Mouse (Mus musculus) midbrain, embryonic 13.5 days (tissue): Measurements from ENCODE around the gene Raly. TPM values are rescaled to one million over a fixed set of nuclear protein-coding genes. Genes with fewer than 3 reads are reported as not detected.

Experiments used
- ATAC-seq: fragments of 200-750 bp; cut with Nextera tagmentation; 2 replicates; pipeline ENCODE4 v1.8.0; 2017; ENCODE audit warnings: mild to moderate bottlenecking, moderate TSS enrichment, moderate library complexity
- H3K27ac ChIP-seq: fragments of 300-500 bp; sonication (generic); 2 replicates; pipeline ENCODE4 v1.5.1; 2015; ENCODE audit warnings: inconsistent platforms, mild to moderate bottlenecking, moderate library complexity
- H3K27me3 ChIP-seq: fragments of 300-500 bp; sonication (generic); 2 replicates; pipeline ENCODE4 v1.6.1; 2015; ENCODE audit warnings: mild to moderate bottlenecking, inconsistent platforms
- H3K36me3 ChIP-seq: fragments of 300-500 bp; sonication (generic); 2 replicates; pipeline ENCODE4 v1.6.1; 2015; ENCODE audit warnings: mild to moderate bottlenecking, inconsistent platforms
- H3K4me1 ChIP-seq: fragments of 300-500 bp; sonication (generic); replicated peaks from 2 replicates; pipeline ENCODE4 v1.6.1; 2015; ENCODE audit warnings: inconsistent platforms
- H3K4me2 ChIP-seq: fragments of 300-500 bp; sonication (generic); replicated peaks from 2 replicates; pipeline ENCODE4 v1.6.1; 2015; ENCODE audit warnings: moderate library complexity, mild to moderate bottlenecking, inconsistent platforms
- H3K4me3 ChIP-seq: fragments of 300-500 bp; sonication (generic); replicated peaks from 2 replicates; pipeline ENCODE4 v1.5.1; 2015; ENCODE audit warnings: mild to moderate bottlenecking, inconsistent platforms
- H3K9ac ChIP-seq: fragments of 300-500 bp; sonication (generic); replicated peaks from 2 replicates; pipeline ENCODE4 v1.6.1; 2015; ENCODE audit warnings: mild to moderate bottlenecking, inconsistent platforms
- H3K9me3 ChIP-seq: fragments of 300-500 bp; sonication (generic); 2 replicates; pipeline ENCODE4 v1.6.1; 2016; ENCODE audit warnings: mild to moderate bottlenecking, inconsistent platforms
- WGBS: fragments of 180-500 bp; shearing (Covaris S2); methylation state at CpG from one replicate; pipeline ENCODE4 v1.1.7; 2015; 5-methylcytosine and 5-hydroxymethylcytosine counted together
- polyA plus RNA-seq: library from polyadenylated mRNA; unstranded; fragments of >200 nt; fragmentation: Nextera tagmentation; extraction: Ambion mirVana; gene quantifications from 2 replicates; pipeline ENCODE4 v1.2.1, GENCODE M21; 2015

Raly gene
- polyA plus RNA-seq, 1 experiment from 2014 or later = 39.1 TPM

DNA sequence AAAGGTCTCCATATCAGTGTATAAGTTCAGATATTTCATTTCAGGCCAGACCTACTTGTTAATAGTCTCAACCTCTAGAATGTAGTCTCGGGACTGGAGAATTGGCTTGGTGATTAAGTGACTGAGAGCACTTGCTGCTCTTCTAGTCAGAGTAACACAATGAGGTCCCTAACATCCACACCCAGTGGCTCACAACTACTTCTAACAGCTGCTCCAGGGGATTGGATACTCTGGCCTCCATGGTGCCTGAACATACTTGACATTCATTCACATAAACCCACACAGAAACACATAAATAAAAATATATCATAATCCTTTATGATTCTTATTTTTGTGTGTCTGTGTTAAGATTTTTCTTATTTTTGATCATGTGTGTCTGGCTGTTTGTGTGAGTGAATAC is 27.7 kb downstream of the Raly start:
- WGBS = 81% methylated on average over 1 of the region's 1 CpGs

DNA sequence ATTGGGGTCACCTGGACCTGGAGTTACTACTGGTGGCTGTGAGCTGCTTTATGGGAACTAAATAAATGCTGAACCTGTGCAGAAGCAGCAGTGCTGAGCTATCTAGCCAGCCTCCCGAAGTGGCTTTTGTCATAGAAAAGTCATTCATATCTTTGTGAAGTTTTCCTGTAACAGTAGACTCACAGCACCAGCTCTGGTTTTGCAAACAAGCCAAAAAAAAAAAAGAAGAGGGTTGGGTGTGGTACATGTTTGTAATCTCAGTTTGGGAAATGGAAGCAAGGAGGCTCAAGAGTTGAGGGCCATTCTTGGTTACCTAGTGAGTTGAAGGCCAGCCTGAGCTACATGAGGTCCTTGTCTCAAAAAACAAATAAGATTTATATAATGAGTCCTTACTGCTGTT is 29.4 kb downstream of the Raly start:
- H3K27ac ChIP-seq = no peak overlapping the region
- no peaks in the 10 kb centered on the region for H3K36me3 ChIP-seq
- 83% methylated on average over 1 of the region's 1 CpGs for WGBS
- ATAC-seq = no peak
- no peak overlapping the region for H3K9ac ChIP-seq
- no peaks in the 10 kb centered on the region for H3K9me3 ChIP-seq
- no peak overlapping the region for H3K4me3 ChIP-seq
- no peaks in the 10 kb centered on the region for H3K27me3 ChIP-seq
- peaks cover 19% of the 10 kb centered on the region for H3K4me1 ChIP-seq
- no peak overlapping the region for H3K4me2 ChIP-seq

More for the DNA sequence above, 27.7 kb downstream of the Raly start:
- no peak overlapping the region for H3K4me3 ChIP-seq
- no peak overlapping the region for H3K9ac ChIP-seq
- no peak overlapping the region for H3K4me2 ChIP-seq
- ATAC-seq = no peak
- H3K4me1 ChIP-seq = peaks cover 24% of the 10 kb centered on the region
- H3K27ac ChIP-seq = no peak overlapping the region
- no peaks in the 10 kb centered on the region for H3K36me3 ChIP-seq
- no peaks in the 10 kb centered on the region for H3K27me3 ChIP-seq
- H3K9me3 ChIP-seq = no peaks in the 10 kb centered on the region

DNA sequence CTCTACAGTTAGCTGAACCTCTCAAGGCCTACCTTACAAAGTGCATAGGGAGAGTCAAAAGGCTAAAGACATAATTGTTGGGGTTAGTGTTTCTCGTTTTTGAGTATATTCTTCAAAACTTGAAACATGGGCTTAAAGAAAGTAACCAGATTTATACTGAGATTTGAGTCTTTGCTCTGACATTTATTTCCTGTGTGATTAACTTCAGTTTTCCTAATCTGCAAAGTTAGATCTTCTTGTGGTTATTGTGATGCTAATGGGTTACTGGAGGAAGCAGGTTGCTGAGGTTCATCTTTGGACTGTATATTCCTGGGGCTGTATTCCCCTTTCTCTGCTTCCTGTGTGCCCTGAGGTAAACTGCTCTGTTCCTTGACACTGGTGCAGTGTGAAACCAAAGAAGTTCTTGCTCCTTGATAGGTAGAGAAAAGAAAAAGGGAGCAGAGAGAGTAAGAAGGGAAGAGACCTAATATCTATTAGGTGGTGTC is 35.2 kb downstream of the Raly start:
- Histone ChIP-seq H3K27ac (no peak overlapping the region), H3K9me3 (no peaks in the 10 kb centered on the region), H3K9ac (no peak overlapping the region), H3K4me2 (no peak overlapping the region), H3K36me3 (no peaks in the 10 kb centered on the region), H3K27me3 (no peaks in the 10 kb centered on the region), H3K4me1 (peaks cover 8% of the 10 kb centered on the region; the same call in 1 of the 2 replicates), H3K4me3 (no peak overlapping the region)
- no peak for ATAC-seq
- 83% methylated on average over 1 of the region's 1 CpGs for WGBS

DNA sequence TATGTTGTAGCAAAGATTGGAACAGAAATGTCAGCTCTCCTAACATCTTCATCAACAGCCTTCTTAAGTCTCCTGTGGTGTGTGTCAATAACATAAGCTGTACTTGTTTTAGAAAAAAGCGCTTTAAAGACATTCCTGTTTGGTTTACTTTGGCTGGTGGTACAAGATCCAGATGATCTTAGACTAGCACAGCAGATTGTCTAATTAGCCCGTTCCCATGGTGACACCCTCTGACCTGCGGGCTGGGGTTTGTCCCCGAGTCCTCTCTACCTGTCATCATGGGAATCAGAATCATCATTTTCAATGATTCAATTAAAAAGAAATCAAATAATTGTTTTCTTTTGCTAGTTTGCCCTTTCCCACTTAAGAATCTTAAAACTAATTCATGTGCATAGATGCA is 36.6 kb downstream of the Raly start:
- Histone ChIP-seq H3K27me3 (no peaks in the 10 kb centered on the region), H3K9me3 (no peaks in the 10 kb centered on the region), H3K4me1 (peaks cover 14% of the 10 kb centered on the region), H3K4me2 (no peak overlapping the region), H3K9ac (no peak overlapping the region), H3K4me3 (no peak overlapping the region), H3K36me3 (no peaks in the 10 kb centered on the region), H3K27ac (no peak overlapping the region)
- 69% methylated on average over 4 of the region's 4 CpGs for WGBS
- ATAC-seq = no peak

DNA sequence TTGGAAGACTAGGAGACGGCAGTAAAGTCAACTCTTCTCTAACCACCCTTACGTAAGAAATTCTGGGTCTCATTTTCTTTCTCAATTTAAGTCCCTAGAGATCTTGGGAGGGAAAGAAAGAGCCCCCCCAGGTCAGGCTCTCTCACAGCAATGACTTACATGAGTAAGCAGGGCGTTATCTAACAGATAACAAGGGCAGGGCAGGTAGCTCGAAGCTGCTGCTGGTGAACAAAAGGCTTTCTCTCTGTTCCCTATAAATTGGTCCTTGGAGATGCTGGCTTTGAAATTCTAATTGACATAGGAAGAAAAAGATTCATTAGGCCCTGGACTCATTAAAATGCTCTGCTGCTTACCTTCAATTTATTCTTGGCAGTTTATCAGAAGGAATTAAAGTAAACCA is 41.6 kb downstream of the Raly start:
- WGBS = 47% methylated on average over 4 of the region's 4 CpGs
- ATAC-seq = no peak; the same call in 1 of the 2 replicates
- Histone ChIP-seq H3K9me3 (0 out of 2 replicates have a peak, but pooled peaks cover 4% of the 10 kb centered on the region), H3K4me2 (no peak overlapping the region), H3K36me3 (no peaks in the 10 kb centered on the region), H3K9ac (no peak overlapping the region), H3K4me1 (peaks cover 15% of the 10 kb centered on the region), H3K27ac (0 out of 2 replicates have a peak overlapping the region, but pooled peaks have one; percentile 45), H3K4me3 (no peak overlapping the region), H3K27me3 (no peaks in the 10 kb centered on the region)

DNA sequence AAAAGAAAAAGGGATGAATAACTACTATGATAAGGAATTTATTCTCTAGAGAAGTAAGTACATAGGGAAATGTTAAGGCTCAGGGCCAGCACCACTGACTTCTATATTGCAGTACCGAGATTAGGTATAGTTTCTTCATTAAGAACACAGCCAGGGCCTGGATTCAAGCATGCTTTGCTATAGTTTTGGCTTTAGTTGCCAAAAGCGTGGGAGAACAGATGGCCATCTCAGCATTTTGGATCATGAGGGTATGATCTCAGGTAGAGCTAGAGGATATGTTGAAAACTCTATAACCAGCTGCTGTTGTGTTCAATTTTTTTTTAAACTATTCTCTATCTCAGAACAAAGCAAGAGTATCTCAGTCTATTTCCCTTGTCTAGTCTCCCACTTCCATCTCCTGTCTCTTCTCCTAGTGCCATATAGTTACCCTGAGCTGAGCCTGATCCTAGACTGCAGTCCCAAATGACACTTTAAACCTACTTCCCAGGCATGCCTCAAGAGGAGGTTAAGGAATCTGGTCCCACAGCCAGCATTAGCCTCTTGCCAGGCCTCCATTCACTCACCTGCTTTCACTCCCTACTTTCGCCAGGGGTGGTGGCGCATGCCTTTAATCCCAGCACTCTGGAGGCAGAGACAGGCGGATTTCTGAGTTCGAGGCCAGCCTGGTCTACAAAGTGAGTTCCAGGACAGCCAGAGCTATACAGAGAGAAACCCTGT is 43.4 kb downstream of the Raly start:
- 0 out of 2 replicates have a peak, but pooled peaks cover 4% of the 10 kb centered on the region for H3K9me3 ChIP-seq
- no peak overlapping the region for H3K4me2 ChIP-seq
- no peaks in the 10 kb centered on the region for H3K36me3 ChIP-seq
- H3K4me3 ChIP-seq = no peak overlapping the region
- WGBS = over 99% methylated on average over 6 of the region's 6 CpGs
- peaks cover 13% of the 10 kb centered on the region for H3K4me1 ChIP-seq
- no peak overlapping the region for H3K27ac ChIP-seq
- no peak overlapping the region for H3K9ac ChIP-seq
- H3K27me3 ChIP-seq = no peaks in the 10 kb centered on the region
- no peak for ATAC-seq

DNA sequence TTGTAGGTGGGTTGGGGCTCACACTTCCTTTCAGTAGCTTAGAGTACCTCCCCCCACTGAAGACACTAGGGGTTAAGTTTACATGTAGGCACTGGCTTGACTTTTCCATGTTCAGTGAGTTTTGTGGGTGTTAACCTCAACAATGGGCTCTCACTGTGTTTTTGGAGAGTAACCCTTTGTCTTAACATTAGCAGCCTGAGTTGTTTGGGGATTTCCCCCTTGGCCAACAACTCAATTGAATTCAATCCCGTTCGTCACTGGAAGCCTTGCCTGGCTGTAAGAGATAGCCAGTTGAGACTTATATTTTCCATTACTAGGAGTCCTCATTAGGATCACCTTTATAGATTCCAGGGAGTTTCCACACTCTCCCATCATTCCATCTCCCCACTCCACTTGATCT is 45.6 kb downstream of the Raly start:
- ATAC-seq = no peak
- Histone ChIP-seq H3K9ac (no peak overlapping the region), H3K27ac (no peak overlapping the region), H3K9me3 (0 out of 2 replicates have a peak, but pooled peaks cover 6% of the 10 kb centered on the region), H3K4me2 (no peak overlapping the region), H3K4me3 (no peak overlapping the region), H3K27me3 (no peaks in the 10 kb centered on the region), H3K36me3 (no peaks in the 10 kb centered on the region), H3K4me1 (peaks cover 13% of the 10 kb centered on the region)
- 92% methylated on average over 2 of the region's 2 CpGs for WGBS

DNA sequence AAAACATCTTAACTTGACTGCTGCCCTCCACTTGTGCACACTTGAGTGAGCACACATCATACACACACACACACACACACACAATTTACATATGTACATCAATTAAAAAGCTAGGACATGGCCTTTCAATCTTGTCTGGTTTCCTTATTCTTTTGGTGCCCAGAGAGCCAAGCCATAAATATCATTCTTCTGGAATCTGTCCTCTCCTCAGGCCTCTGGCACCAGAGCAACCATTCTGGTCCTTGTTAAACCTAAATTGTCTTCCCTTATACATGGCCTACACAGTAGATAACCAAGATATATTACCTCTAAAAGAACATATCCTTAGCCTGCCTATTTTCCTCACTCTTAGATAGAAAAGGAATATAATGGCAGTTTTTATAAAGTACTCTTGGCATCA is 57.2 kb downstream of the Raly start:
- no peak overlapping the region for H3K27ac ChIP-seq
- no peak for ATAC-seq
- H3K9me3 ChIP-seq = no peaks in the 10 kb centered on the region
- H3K27me3 ChIP-seq = no peaks in the 10 kb centered on the region
- H3K4me2 ChIP-seq = no peak overlapping the region
- H3K36me3 ChIP-seq = peaks cover 8% of the 10 kb centered on the region
- no peak overlapping the region for H3K4me3 ChIP-seq
- peaks cover 2% of the 10 kb centered on the region; the same call in 1 of the 2 replicates for H3K4me1 ChIP-seq
- H3K9ac ChIP-seq = no peak overlapping the region

DNA sequence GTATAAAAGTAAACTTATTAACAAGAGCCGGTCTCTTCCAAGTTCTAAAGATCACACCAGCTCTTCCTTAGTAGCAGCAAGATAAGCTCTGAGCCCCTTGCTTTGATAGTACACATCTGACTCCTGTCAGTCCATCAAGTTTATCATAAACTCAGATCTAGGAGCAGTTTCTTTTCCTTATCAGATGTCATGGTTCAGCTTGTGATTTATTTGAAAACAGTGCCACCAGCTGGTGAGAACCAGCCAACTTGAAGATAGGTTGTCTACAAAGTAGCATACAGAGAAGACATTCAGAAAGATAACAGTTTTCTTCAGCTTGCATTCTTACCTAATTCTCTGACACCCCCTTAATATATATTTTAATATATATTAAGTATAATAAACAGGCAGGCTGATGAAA is 64.5 kb downstream of the Raly start:
- Histone ChIP-seq H3K4me2 (no peak overlapping the region), H3K4me1 (peaks cover 8% of the 10 kb centered on the region; the same call in 1 of the 2 replicates), H3K27me3 (no peaks in the 10 kb centered on the region), H3K27ac (no peak overlapping the region), H3K9me3 (no peaks in the 10 kb centered on the region), H3K9ac (no peak overlapping the region), H3K36me3 (peaks cover 26% of the 10 kb centered on the region), H3K4me3 (no peak overlapping the region)
- no peak for ATAC-seq
- 97% methylated on average over 1 of the region's 1 CpGs for WGBS

DNA sequence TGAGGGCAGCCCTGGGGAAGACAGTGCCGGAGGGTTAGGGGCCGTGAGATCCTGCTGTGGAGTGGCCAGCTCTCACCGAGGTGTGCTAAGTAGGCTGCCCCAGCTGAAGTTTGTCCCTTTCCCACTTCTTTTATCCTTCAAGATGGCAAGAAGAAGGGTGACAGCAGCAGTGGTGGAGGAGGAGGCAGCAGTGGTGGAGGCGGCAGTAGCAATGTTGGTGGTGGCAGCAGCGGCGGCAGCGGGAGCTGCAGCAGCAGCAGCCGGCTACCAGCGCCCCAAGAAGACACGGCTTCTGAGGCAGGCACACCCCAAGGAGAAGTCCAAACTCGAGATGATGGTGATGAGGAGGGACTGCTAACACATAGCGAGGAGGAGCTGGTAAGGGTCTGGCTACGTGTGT is 72.8 kb downstream of the Raly start:
- ATAC-seq = no peak
- 95% methylated on average over 13 of the region's 13 CpGs for WGBS
- H3K9ac ChIP-seq = no peak overlapping the region
- H3K9me3 ChIP-seq = no peaks in the 10 kb centered on the region
- H3K27ac ChIP-seq = no peak overlapping the region
- H3K4me2 ChIP-seq = no peak overlapping the region
- no peaks in the 10 kb centered on the region for H3K4me1 ChIP-seq
- no peaks in the 10 kb centered on the region for H3K27me3 ChIP-seq
- H3K36me3 ChIP-seq = peaks cover 82% of the 10 kb centered on the region
- H3K4me3 ChIP-seq = no peak overlapping the region

DNA sequence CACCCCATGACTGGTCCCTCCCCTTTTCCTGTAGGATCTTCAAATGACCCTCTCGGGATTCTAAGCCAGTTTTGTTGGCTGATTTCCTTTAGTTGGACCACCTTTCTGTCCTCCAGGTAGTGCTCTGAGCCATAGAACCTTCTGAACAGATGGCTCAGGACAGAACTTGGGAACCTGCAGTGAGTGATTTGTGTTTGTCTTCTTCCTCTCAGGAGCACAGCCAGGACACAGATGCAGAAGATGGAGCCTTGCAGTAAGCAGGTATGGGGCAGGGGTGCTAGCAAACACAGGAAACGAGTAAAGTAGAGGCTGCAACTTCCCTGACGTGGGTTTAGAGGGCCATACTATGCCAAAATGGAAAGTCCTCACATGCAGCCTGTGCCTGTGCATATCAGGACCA is 74.8 kb downstream of the Raly start:
- Histone ChIP-seq H3K27ac (no peak overlapping the region), H3K9ac (no peak overlapping the region), H3K27me3 (no peaks in the 10 kb centered on the region), H3K4me2 (no peak overlapping the region), H3K9me3 (no peaks in the 10 kb centered on the region), H3K4me1 (no peaks in the 10 kb centered on the region), H3K4me3 (no peak overlapping the region), H3K36me3 (peaks cover 86% of the 10 kb centered on the region)
- ATAC-seq = no peak
- 88% methylated on average over 3 of the region's 3 CpGs for WGBS

DNA sequence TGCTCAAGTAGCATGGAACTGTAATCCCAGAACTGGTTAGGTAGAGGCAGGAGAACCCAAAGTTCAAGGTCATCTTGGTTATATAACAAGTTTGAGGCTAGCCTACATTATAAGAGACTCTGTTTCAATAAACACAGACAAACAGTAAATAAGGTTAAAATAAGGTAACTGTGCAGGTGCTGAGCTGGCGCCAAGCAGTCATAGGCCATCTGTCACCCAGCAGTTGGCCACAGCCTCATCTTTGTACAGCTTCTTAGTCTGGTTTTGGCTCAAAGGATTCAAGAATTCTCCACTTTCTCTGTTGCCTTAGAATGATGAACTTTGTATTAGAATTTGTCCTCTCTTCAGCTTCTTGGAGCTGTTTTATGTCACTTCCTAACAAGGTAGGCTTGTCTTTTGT is 77.2 kb downstream of the Raly start:
- ATAC-seq = no peak
- Histone ChIP-seq H3K36me3 (peaks cover 87% of the 10 kb centered on the region), H3K4me3 (no peak overlapping the region), H3K27me3 (no peaks in the 10 kb centered on the region), H3K27ac (no peak overlapping the region), H3K9ac (no peak overlapping the region), H3K9me3 (no peaks in the 10 kb centered on the region), H3K4me2 (no peak overlapping the region), H3K4me1 (no peaks in the 10 kb centered on the region)
- 97% methylated on average over 1 of the region's 1 CpGs for WGBS
